Mouse (Mus musculus) liver, embryonic 16.5 days (tissue): ENCODE measurements around the gene Kifc5b. TPM values are rescaled to one million over a fixed set of nuclear protein-coding genes. Genes with fewer than 3 reads are reported as not detected.

Experiments used
- ATAC-seq: fragments of 200-750 bp; cut with Nextera tagmentation; 2 replicates; pipeline ENCODE4 v1.8.0; 2017; ENCODE audit warnings: low read depth, mild to moderate bottlenecking, moderate number of reproducible peaks, moderate library complexity
- H3K27ac ChIP-seq: fragments of 300-500 bp; sonication (generic); 2 replicates; pipeline ENCODE4 v1.5.1; 2014; ENCODE audit warnings: mild to moderate bottlenecking, low read length
- H3K27me3 ChIP-seq: fragments of 300-500 bp; sonication (generic); 2 replicates; pipeline ENCODE4 v1.6.1; 2014; ENCODE audit warnings: low read depth, low read length, mixed read lengths; ENCODE audit not compliant: control insufficient read depth, insufficient read depth
- H3K36me3 ChIP-seq: fragments of 300-500 bp; sonication (generic); 2 replicates; pipeline ENCODE4 v1.6.1; 2014; ENCODE audit warnings: mild to moderate bottlenecking; ENCODE audit not compliant: control insufficient read depth, insufficient read depth
- H3K4me1 ChIP-seq: fragments of 300-500 bp; sonication (generic); 2 replicates; pipeline ENCODE4 v1.6.1; 2014; ENCODE audit warnings: low read depth, low read length, mixed read lengths; ENCODE audit not compliant: control insufficient read depth
- H3K4me2 ChIP-seq: fragments of 300-500 bp; sonication (generic); 2 replicates; pipeline ENCODE4 v1.6.1; 2014; ENCODE audit warnings: low read depth, low read length, mixed read lengths
- H3K4me3 ChIP-seq: fragments of 300-500 bp; sonication (generic); 2 replicates; pipeline ENCODE4 v1.5.1; 2014; ENCODE audit warnings: low read depth, mild to moderate bottlenecking, low read length
- H3K9ac ChIP-seq: fragments of 300-500 bp; sonication (generic); 2 replicates; pipeline ENCODE4 v1.6.1; 2014; ENCODE audit warnings: low read depth, low read length
- H3K9me3 ChIP-seq: fragments of 300-500 bp; sonication (generic); replicated peaks from 2 replicates; pipeline ENCODE4 v1.6.1; 2016; ENCODE audit warnings: low read length; ENCODE audit not compliant: control insufficient read depth
- WGBS: fragments of 180-500 bp; shearing (Covaris S2); extraction: QIAGEN DNeasy Blood & Tissue Kit; methylation state at CpG from one replicate; pipeline ENCODE4 v1.1.7; 2014; ENCODE audit not compliant: insufficient replicate concordance; 5-methylcytosine and 5-hydroxymethylcytosine counted together
- polyA plus RNA-seq: library from polyadenylated mRNA; unstranded; fragments of >200 nt; fragmentation: Nextera tagmentation; extraction: Ambion mirVana; gene quantifications from 2 replicates; pipeline ENCODE4 v1.2.1, GENCODE M21; 2015

The Kifc5b gene
- polyA plus RNA-seq, 1 experiment from 2014 or later = 5.3 TPM

- H3K4me2 ChIP-seq = peak overlapping the region; percentile 63
- WGBS = 53% methylated on average over 5 of the region's 5 CpGs
- peak overlapping the region; percentile 55 for H3K4me3 ChIP-seq
- ATAC-seq = no peak
- H3K36me3 ChIP-seq = no peaks in the 10 kb centered on the region
- no peaks in the 10 kb centered on the region for H3K9me3 ChIP-seq
- peaks cover 57% of the 10 kb centered on the region for H3K4me1 ChIP-seq
- H3K27ac ChIP-seq = peak overlapping the region; percentile 81
- peaks cover 11% of the 10 kb centered on the region for H3K27me3 ChIP-seq
- peak overlapping the region; percentile 51 for H3K9ac ChIP-seq
These were observed 39.4 kb downstream of the Kifc5b start for GRCm38 (mm10) chr17:26956309-26956708.

GRCm38 (mm10) chr17:26956895-26957294 is 40.0 kb downstream of the Kifc5b start:
- peak; percentile 90 for ATAC-seq
- Histone ChIP-seq H3K4me1 (peaks cover 52% of the 10 kb centered on the region), H3K27me3 (peaks cover 10% of the 10 kb centered on the region), H3K4me2 (peak overlapping the region; percentile 63), H3K9ac (peak overlapping the region; percentile 56), H3K4me3 (peak overlapping the region; percentile 55), H3K9me3 (no peaks in the 10 kb centered on the region), H3K27ac (peak overlapping the region; percentile 81), H3K36me3 (no peaks in the 10 kb centered on the region)
- WGBS = 32% methylated on average over 18 of the region's 18 CpGs

GRCm38 (mm10) chr17:26957872-26958271 is 41.0 kb downstream of the Kifc5b start:
- no peak for ATAC-seq
- H3K4me1 ChIP-seq = peaks cover 42% of the 10 kb centered on the region
- no peaks in the 10 kb centered on the region for H3K9me3 ChIP-seq
- H3K27me3 ChIP-seq = no peaks in the 10 kb centered on the region; the same call in 1 of the 2 replicates
- H3K27ac ChIP-seq = no peak overlapping the region
- 94% methylated on average over 5 of the region's 5 CpGs for WGBS
- no peak overlapping the region for H3K4me3 ChIP-seq
- no peak overlapping the region for H3K9ac ChIP-seq
- no peaks in the 10 kb centered on the region for H3K36me3 ChIP-seq
- H3K4me2 ChIP-seq = no peak overlapping the region

GRCm38 (mm10) chr17:26958880-26959279 is 42.0 kb downstream of the Kifc5b start:
- Histone ChIP-seq H3K4me2 (no peak overlapping the region), H3K27ac (no peak overlapping the region), H3K36me3 (no peaks in the 10 kb centered on the region), H3K4me1 (peaks cover 40% of the 10 kb centered on the region), H3K9ac (no peak overlapping the region), H3K9me3 (no peaks in the 10 kb centered on the region), H3K27me3 (no peaks in the 10 kb centered on the region; the same call in 1 of the 2 replicates), H3K4me3 (no peak overlapping the region)
- WGBS = 48% methylated on average over 5 of the region's 5 CpGs
- no peak for ATAC-seq

- Histone ChIP-seq H3K4me1 (peaks cover 33% of the 10 kb centered on the region), H3K4me3 (no peak overlapping the region), H3K27ac (no peak overlapping the region), H3K9ac (no peak overlapping the region), H3K9me3 (no peaks in the 10 kb centered on the region), H3K36me3 (no peaks in the 10 kb centered on the region), H3K27me3 (no peaks in the 10 kb centered on the region), H3K4me2 (no peak overlapping the region)
- no peak for ATAC-seq
- 83% methylated on average over 4 of the region's 4 CpGs for WGBS
These were observed 42.9 kb downstream of the Kifc5b start for GRCm38 (mm10) chr17:26959815-26960214.

GRCm38 (mm10) chr17:26961572-26962240 is 44.8 kb downstream of the Kifc5b start:
- ATAC-seq = no peak
- H3K36me3 ChIP-seq = no peaks in the 10 kb centered on the region
- H3K27ac ChIP-seq = no peak overlapping the region
- H3K27me3 ChIP-seq = no peaks in the 10 kb centered on the region
- H3K4me3 ChIP-seq = no peak overlapping the region
- no peak overlapping the region for H3K9ac ChIP-seq
- H3K9me3 ChIP-seq = no peaks in the 10 kb centered on the region
- peaks cover 16% of the 10 kb centered on the region for H3K4me1 ChIP-seq
- 82% methylated on average over 21 of the region's 21 CpGs for WGBS
- H3K4me2 ChIP-seq = no peak overlapping the region

- H3K27ac ChIP-seq = no peak overlapping the region
- WGBS = 84% methylated on average over 11 of the region's 11 CpGs
- no peak overlapping the region for H3K4me2 ChIP-seq
- H3K9me3 ChIP-seq = no peaks in the 10 kb centered on the region
- H3K4me1 ChIP-seq = peaks cover 7% of the 10 kb centered on the region
- no peak overlapping the region for H3K9ac ChIP-seq
- H3K36me3 ChIP-seq = no peaks in the 10 kb centered on the region
- no peaks in the 10 kb centered on the region for H3K27me3 ChIP-seq
- no peak for ATAC-seq
- H3K4me3 ChIP-seq = no peak overlapping the region
These were observed 50.1 kb downstream of the Kifc5b start for GRCm38 (mm10) chr17:26966993-26967392.

GRCm38 (mm10) chr17:26967477-26967876 is 50.6 kb downstream of the Kifc5b start:
- H3K4me1 ChIP-seq = peaks cover 7% of the 10 kb centered on the region
- WGBS = 75% methylated on average over 6 of the region's 6 CpGs
- no peaks in the 10 kb centered on the region for H3K36me3 ChIP-seq
- H3K4me3 ChIP-seq = no peak overlapping the region
- ATAC-seq = no peak
- H3K27me3 ChIP-seq = no peaks in the 10 kb centered on the region
- no peaks in the 10 kb centered on the region for H3K9me3 ChIP-seq
- no peak overlapping the region for H3K27ac ChIP-seq
- no peak overlapping the region for H3K9ac ChIP-seq
- H3K4me2 ChIP-seq = no peak overlapping the region

- no peak overlapping the region for H3K4me2 ChIP-seq
- no peaks in the 10 kb centered on the region for H3K36me3 ChIP-seq
- no peak for ATAC-seq
- H3K4me1 ChIP-seq = peaks cover 7% of the 10 kb centered on the region
- H3K27ac ChIP-seq = no peak overlapping the region
- H3K27me3 ChIP-seq = no peaks in the 10 kb centered on the region
- H3K9me3 ChIP-seq = no peaks in the 10 kb centered on the region
- H3K9ac ChIP-seq = no peak overlapping the region
- 67% methylated on average over 6 of the region's 6 CpGs for WGBS
- H3K4me3 ChIP-seq = no peak overlapping the region
These were observed 51.3 kb downstream of the Kifc5b start for GRCm38 (mm10) chr17:26968200-26968611.
